Mouse (Mus musculus): ENCODE results near the gene C2cd4a. TPM values are rescaled to one million over a fixed set of nuclear protein-coding genes. Genes with fewer than 3 reads are reported as not detected.

The C2cd4a gene
- polyA plus RNA-seq, 1 experiment from 2014 or later, result 0.49 TPM

DNA sequence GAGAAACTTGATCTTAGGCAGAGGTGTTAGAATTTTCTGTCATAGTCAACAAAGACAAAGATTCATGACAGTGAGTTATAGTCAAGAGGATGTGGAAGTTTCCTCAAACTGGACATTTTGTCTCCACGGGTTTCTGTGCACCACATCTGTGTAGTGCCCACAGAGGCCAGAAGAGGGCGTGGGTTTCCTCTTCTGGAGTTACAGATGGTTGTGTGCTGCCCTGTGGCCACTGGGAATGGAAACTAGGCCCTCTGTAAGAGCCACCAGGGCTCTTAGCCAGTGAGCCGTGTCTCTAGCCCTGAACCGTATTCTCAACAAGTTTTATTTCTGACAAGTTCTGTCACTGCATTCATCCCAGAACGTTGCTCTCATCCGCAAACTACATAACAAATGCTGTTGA, 21.6 kb downstream of the C2cd4a start:
- WGBS, result 54% methylated on average over 6 of the region's 6 CpGs
- no peak overlapping the region for H3K4me3 ChIP-seq
- H3K9me3 ChIP-seq, result no peaks in the 10 kb centered on the region
- ATAC-seq (ENCODE audit: insufficient number of reproducible peaks, insufficient read depth, low FRiP score, low TSS enrichment, low read depth), result no peak
- no peaks in the 10 kb centered on the region for H3K27me3 ChIP-seq
- no peak overlapping the region for H3K4me2 ChIP-seq
- peaks cover 18% of the 10 kb centered on the region for H3K4me1 ChIP-seq
- H3K27ac ChIP-seq, result no peak overlapping the region
- H3K9ac ChIP-seq, result no peak overlapping the region
- H3K36me3 ChIP-seq, result no peaks in the 10 kb centered on the region

GRCm38 (mm10) chr9:67807000-67807399, 25.1 kb downstream of the C2cd4a start:
- H3K4me1 ChIP-seq, result no peaks in the 10 kb centered on the region
- H3K4me2 ChIP-seq, result no peak overlapping the region
- ATAC-seq (ENCODE audit: insufficient number of reproducible peaks, insufficient read depth, low FRiP score, low TSS enrichment, low read depth), result no peak
- H3K9me3 ChIP-seq, result no peaks in the 10 kb centered on the region
- no peak overlapping the region for H3K27ac ChIP-seq
- no peak overlapping the region for H3K9ac ChIP-seq
- WGBS, result 64% methylated on average over 5 of the region's 5 CpGs
- H3K36me3 ChIP-seq, result no peaks in the 10 kb centered on the region
- peaks cover 5% of the 10 kb centered on the region; the same call in 1 of the 2 replicates for H3K27me3 ChIP-seq
- no peak overlapping the region for H3K4me3 ChIP-seq

DNA sequence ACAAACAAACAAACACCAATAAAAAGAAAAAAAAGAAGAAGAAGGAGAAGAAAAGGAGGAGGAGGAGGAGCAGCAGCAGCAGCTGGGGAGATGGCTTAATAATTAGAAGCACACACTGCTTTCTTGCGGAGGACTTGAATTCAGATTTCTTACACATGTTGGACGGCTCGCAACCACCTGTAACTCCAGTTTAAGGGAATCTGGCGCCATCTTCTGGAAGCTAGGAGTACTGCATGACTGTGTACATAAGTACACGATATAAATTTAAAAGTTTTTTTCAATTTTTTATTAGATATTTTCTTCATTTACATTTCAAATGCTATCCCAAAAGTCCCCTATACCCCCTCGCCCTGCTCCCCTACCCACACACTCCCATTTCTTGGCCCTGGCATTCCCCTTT, 29.9 kb downstream of the C2cd4a start:
- H3K9ac ChIP-seq, result no peak overlapping the region
- H3K9me3 ChIP-seq, result no peaks in the 10 kb centered on the region
- no peaks in the 10 kb centered on the region for H3K36me3 ChIP-seq
- H3K4me3 ChIP-seq, result no peak overlapping the region
- no peak overlapping the region for H3K4me2 ChIP-seq
- no peak overlapping the region for H3K27ac ChIP-seq
- H3K27me3 ChIP-seq, result peaks cover 7% of the 10 kb centered on the region; the same call in 1 of the 2 replicates
- 32% methylated on average over 6 of the region's 6 CpGs for WGBS
- no peaks in the 10 kb centered on the region for H3K4me1 ChIP-seq
- ATAC-seq (ENCODE audit: insufficient number of reproducible peaks, insufficient read depth, low FRiP score, low TSS enrichment, low read depth), result no peak

GRCm38 (mm10) chr9:67799078-67799819, 32.9 kb downstream of the C2cd4a start:
- H3K27ac ChIP-seq, result no peak overlapping the region
- no peak overlapping the region for H3K4me3 ChIP-seq
- ATAC-seq (ENCODE audit: insufficient number of reproducible peaks, insufficient read depth, low FRiP score, low TSS enrichment, low read depth), result no peak
- H3K4me1 ChIP-seq, result peaks cover 14% of the 10 kb centered on the region
- no peaks in the 10 kb centered on the region for H3K36me3 ChIP-seq
- no peak overlapping the region for H3K9ac ChIP-seq
- no peak overlapping the region for H3K4me2 ChIP-seq
- 60% methylated on average over 14 of the region's 14 CpGs for WGBS
- peaks cover 7% of the 10 kb centered on the region; the same call in 1 of the 2 replicates for H3K27me3 ChIP-seq
- H3K9me3 ChIP-seq, result no peaks in the 10 kb centered on the region

DNA sequence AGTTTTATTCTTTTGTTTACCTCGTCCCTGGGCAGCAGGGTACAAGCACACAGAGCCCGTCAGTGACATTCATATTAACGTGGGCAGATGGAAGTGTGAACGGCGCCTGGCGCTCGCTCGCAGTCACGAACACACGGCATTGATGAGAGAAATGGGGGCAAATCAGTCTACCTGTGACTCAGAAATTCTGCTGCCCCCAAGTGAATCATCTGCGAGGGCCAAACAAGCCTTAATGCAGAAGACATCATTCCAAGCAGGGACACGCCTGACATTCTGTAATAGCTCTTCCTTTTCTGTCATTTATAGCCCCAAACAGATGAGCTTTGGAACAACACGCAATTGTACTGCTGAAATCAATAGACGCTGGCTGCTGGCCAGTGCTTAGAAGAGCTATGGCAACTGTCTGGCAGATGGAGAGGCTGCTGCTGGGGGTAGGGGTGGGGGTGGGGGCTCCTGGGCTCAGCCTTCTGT, 36.9 kb downstream of the C2cd4a start:
- Histone ChIP-seq H3K27me3 (no peaks in the 10 kb centered on the region), H3K9me3 (no peaks in the 10 kb centered on the region), H3K27ac (no peak overlapping the region), H3K4me3 (no peak overlapping the region), H3K4me2 (0 out of 2 replicates have a peak overlapping the region, but pooled peaks have one; percentile 1), H3K9ac (no peak overlapping the region), H3K36me3 (no peaks in the 10 kb centered on the region), H3K4me1 (peaks cover 14% of the 10 kb centered on the region)
- WGBS, result 63% methylated on average over 14 of the region's 14 CpGs
- no peak for ATAC-seq (ENCODE audit: insufficient number of reproducible peaks, insufficient read depth, low FRiP score, low TSS enrichment, low read depth)

- Histone ChIP-seq H3K27ac (no peak overlapping the region), H3K9me3 (no peaks in the 10 kb centered on the region), H3K4me2 (no peak overlapping the region), H3K4me3 (no peak overlapping the region), H3K27me3 (no peaks in the 10 kb centered on the region), H3K9ac (no peak overlapping the region), H3K4me1 (peaks cover 14% of the 10 kb centered on the region), H3K36me3 (no peaks in the 10 kb centered on the region)
- no peak for ATAC-seq (ENCODE audit: insufficient number of reproducible peaks, insufficient read depth, low FRiP score, low TSS enrichment, low read depth)
- WGBS, result 88% methylated on average over 4 of the region's 4 CpGs
These were observed 37.5 kb downstream of the C2cd4a start for GRCm38 (mm10) chr9:67794668-67795067.

DNA sequence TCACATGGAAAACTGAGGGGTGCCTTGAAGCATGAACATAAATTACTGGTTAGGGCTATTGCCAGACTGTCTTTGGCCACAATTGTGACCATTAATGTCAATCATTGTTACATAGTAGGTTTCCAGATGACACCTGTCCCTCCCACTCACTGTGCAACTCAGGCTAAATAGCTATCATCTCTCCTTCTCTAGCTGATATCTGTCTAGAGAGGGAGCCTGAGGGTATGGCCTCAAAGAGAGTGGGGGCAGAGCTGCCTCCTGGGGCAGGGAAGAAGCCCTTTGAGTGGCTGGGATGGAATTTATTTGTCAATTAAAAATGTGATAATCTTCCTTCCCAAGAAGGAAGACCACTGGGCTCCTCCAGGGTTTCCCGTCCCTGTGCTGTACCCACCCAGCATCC, 37.9 kb downstream of the C2cd4a start:
- Histone ChIP-seq H3K9me3 (no peaks in the 10 kb centered on the region), H3K36me3 (no peaks in the 10 kb centered on the region), H3K27ac (no peak overlapping the region), H3K4me3 (no peak overlapping the region), H3K27me3 (no peaks in the 10 kb centered on the region), H3K4me2 (no peak overlapping the region), H3K4me1 (peaks cover 14% of the 10 kb centered on the region), H3K9ac (no peak overlapping the region)
- ATAC-seq (ENCODE audit: insufficient number of reproducible peaks, insufficient read depth, low FRiP score, low TSS enrichment, low read depth), result no peak
- WGBS, result 64% methylated on average over 1 of the region's 1 CpGs

GRCm38 (mm10) chr9:67793501-67793900, 38.6 kb downstream of the C2cd4a start:
- no peaks in the 10 kb centered on the region for H3K27me3 ChIP-seq
- no peaks in the 10 kb centered on the region for H3K36me3 ChIP-seq
- WGBS, result 76% methylated on average over 6 of the region's 6 CpGs
- H3K4me3 ChIP-seq, result no peak overlapping the region
- peaks cover 14% of the 10 kb centered on the region for H3K4me1 ChIP-seq
- ATAC-seq (ENCODE audit: insufficient number of reproducible peaks, insufficient read depth, low FRiP score, low TSS enrichment, low read depth), result no peak
- H3K9me3 ChIP-seq, result no peaks in the 10 kb centered on the region
- H3K9ac ChIP-seq, result no peak overlapping the region
- no peak overlapping the region for H3K4me2 ChIP-seq
- no peak overlapping the region for H3K27ac ChIP-seq

DNA sequence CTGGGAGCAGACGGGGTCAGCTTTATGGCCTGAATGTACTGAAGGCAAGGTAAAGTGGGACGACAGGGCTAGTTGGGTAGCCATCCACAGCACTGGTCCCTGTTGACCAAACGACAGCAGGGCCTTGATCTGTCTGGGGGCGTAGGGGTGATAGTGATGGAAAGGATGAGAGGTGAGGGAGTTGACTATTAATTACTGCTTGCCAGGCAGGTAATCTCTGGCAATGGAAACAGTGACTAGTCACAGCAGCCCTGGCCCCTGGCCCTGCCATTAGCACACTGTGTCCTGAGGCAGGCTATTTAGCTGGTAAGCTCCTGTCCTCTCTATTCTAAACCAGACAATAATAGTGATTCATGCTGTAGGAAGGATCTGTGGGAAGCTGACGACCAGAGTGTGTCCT, 39.7 kb downstream of the C2cd4a start:
- Histone ChIP-seq H3K4me1 (peaks cover 14% of the 10 kb centered on the region), H3K4me3 (no peak overlapping the region), H3K36me3 (no peaks in the 10 kb centered on the region), H3K27me3 (no peaks in the 10 kb centered on the region), H3K27ac (no peak overlapping the region), H3K9ac (no peak overlapping the region), H3K4me2 (no peak overlapping the region), H3K9me3 (no peaks in the 10 kb centered on the region)
- no peak for ATAC-seq (ENCODE audit: insufficient number of reproducible peaks, insufficient read depth, low FRiP score, low TSS enrichment, low read depth)
- WGBS, result 64% methylated on average over 5 of the region's 5 CpGs

DNA sequence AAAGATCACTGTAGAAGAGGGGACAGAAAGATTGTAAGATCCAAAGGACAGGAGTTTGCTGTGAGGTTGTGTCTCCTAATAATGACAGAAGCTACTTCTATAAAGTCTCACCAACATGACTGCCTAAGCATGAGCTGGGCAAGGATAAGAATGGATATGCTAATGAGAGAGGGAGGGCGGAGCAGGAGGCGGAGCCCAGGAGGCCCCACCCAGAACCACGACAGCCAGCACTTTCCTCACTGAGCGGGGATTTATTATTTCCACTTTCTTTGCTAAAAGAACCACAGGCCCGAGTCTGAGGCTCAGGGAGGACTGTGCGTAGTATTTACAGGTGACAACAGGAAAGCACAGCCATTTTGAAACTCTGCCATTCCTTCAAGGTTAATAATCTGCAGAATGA, 44.5 kb downstream of the C2cd4a start:
- Histone ChIP-seq H3K4me3 (no peak overlapping the region), H3K9me3 (peaks cover 4% of the 10 kb centered on the region; the same call in 1 of the 2 replicates), H3K4me1 (no peaks in the 10 kb centered on the region), H3K27ac (no peak overlapping the region), H3K9ac (no peak overlapping the region), H3K36me3 (no peaks in the 10 kb centered on the region), H3K4me2 (no peak overlapping the region), H3K27me3 (no peaks in the 10 kb centered on the region)
- 69% methylated on average over 6 of the region's 6 CpGs for WGBS
- ATAC-seq (ENCODE audit: insufficient number of reproducible peaks, insufficient read depth, low FRiP score, low TSS enrichment, low read depth), result no peak

DNA sequence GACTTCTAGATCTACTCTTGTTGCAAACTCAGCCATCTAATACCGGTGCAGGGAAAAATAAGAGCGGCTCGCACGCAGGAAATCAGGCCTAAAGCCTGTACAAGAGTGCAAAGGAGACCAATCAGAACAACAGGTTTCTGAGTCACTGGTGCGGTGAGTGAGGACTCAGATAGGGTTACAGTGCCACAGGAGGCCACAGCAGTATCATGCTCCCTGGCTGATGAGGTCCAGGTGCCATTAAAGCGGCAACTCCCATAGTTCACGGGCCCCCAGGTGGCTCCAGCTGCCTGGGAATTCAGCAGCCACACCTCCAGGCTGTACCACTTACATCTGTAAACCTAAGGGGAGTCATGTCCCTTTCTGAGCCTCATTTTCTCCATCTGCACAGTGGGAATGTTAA, 45.8 kb downstream of the C2cd4a start:
- Histone ChIP-seq H3K9me3 (peaks cover 4% of the 10 kb centered on the region; the same call in 1 of the 2 replicates), H3K4me2 (no peak overlapping the region), H3K4me3 (no peak overlapping the region), H3K36me3 (no peaks in the 10 kb centered on the region), H3K27me3 (no peaks in the 10 kb centered on the region; the same call in 1 of the 2 replicates), H3K27ac (no peak overlapping the region), H3K9ac (no peak overlapping the region), H3K4me1 (no peaks in the 10 kb centered on the region)
- WGBS, result 53% methylated on average over 7 of the region's 7 CpGs
- ATAC-seq (ENCODE audit: insufficient number of reproducible peaks, insufficient read depth, low FRiP score, low TSS enrichment, low read depth), result no peak

DNA sequence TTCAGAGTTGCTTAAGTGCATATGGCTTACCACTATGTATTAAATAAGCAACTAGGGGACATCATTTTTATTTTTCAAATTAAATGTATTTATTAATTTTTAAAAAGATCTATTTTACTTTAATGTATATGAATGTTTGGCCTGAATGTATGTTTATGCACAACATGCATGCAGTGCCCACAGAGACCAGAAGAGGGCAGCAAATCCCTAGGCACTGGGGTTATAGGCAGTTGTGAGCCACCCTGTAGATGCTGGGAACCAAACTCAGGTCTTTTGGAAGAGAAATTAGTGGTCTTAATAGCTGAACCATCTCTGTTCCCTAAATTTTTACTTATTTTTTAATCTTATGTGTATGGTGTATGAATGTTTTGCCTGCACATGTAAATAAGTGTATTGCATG, 48.2 kb downstream of the C2cd4a start:
- no peak overlapping the region for H3K4me2 ChIP-seq
- H3K9ac ChIP-seq, result no peak overlapping the region
- no peak overlapping the region for H3K27ac ChIP-seq
- no peaks in the 10 kb centered on the region for H3K36me3 ChIP-seq
- peaks cover 4% of the 10 kb centered on the region; the same call in 1 of the 2 replicates for H3K9me3 ChIP-seq
- ATAC-seq (ENCODE audit: insufficient number of reproducible peaks, insufficient read depth, low FRiP score, low TSS enrichment, low read depth), result no peak
- no peak overlapping the region for H3K4me3 ChIP-seq
- H3K4me1 ChIP-seq, result no peaks in the 10 kb centered on the region
- H3K27me3 ChIP-seq, result no peaks in the 10 kb centered on the region; the same call in 1 of the 2 replicates
